Mouse (Mus musculus): ENCODE data around the gene Ctsw. TPM values are rescaled to one million over a fixed set of nuclear protein-coding genes. Genes with fewer than 3 reads are reported as not detected.

Ctsw gene
- polyA plus RNA-seq, 1 experiment from 2014 or later: 1.1 TPM

DNA sequence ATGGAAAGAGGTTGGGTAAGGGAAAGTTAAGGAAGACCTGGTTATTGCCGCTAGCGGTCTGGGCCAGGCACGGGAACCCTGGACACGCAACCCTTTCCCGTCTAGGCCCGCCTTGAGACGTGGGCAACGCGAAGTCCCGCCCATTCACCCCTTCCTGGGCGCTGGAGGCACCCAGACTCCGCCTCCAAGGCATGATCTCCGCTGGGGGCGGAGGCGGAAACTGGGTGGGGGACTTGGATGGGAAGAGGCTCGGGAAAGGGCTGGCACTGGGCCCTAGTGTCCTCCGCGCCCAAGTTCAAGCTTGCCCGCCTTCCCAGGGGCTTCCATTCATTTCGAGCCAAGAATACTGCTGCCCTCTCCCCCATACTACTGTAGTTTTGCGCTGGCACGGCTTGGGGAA, 5.4 kb upstream of the Ctsw start, which contains the start of gene Efemp2:
Gene Efemp2, plus strand, starts transcription at position 235 of the 400 bp plus-strand sequence.
- Histone ChIP-seq H3K36me3 (peaks cover 27% of the 10 kb centered on the region), H3K9ac (peak within 1 kb of the TSS; percentile 73), H3K4me2 (peak within 1 kb of the TSS; percentile 93), H3K4me3 (replicated peaks) (peak within 1 kb of the TSS; percentile 69), H3K4me1 (peaks cover 44% of the 10 kb centered on the region), H3K27ac (peak within 1 kb of the TSS; percentile 93), H3K27me3 (no peaks in the 10 kb centered on the region), H3K9me3 (replicated peaks) (no peaks in the 10 kb centered on the region)
- 0% methylated on average over 22 of the region's 22 CpGs for WGBS
- peak; percentile 71 for ATAC-seq (replicated peaks; ENCODE audit: low FRiP score)

- Histone ChIP-seq H3K4me2 (peak overlapping the region; percentile 93), H3K4me3 (replicated peaks) (peak overlapping the region; percentile 69; the same call in 1 of the 2 replicates), H3K9me3 (replicated peaks) (no peaks in the 10 kb centered on the region), H3K27me3 (no peaks in the 10 kb centered on the region), H3K36me3 (peaks cover 20% of the 10 kb centered on the region), H3K9ac (no peak overlapping the region), H3K4me1 (peaks cover 42% of the 10 kb centered on the region), H3K27ac (peak overlapping the region; percentile 93; the same call in 1 of the 2 replicates)
- WGBS: 78% methylated on average over 3 of the region's 3 CpGs
- ATAC-seq (replicated peaks; ENCODE audit: low FRiP score): no peak
Measured at GRCm38 (mm10) chr19:5472857-5473256, 4.5 kb upstream of the Ctsw start.

DNA sequence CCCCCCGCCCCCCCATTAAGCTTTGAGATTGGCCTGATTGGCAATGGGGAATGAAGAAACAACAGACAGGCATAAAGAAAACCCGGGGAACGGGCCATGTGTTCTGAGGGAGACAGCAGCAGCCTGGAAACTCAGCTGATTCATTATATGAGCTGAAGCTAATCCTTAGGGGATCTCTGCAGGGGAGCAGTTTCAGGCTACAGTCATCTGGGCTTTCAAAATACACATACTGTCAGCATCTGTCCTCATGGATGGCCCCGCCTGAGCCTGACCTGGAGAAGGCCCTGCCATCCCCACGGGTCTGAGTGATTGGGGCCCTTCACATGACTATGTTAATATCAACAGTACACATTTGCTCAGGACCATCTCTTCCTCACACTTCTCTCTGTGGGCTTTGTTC, 3.5 kb upstream of the Ctsw start:
- H3K27me3 ChIP-seq: no peaks in the 10 kb centered on the region
- H3K9ac ChIP-seq: no peak overlapping the region
- no peak overlapping the region for H3K4me2 ChIP-seq
- ATAC-seq (replicated peaks; ENCODE audit: low FRiP score): no peak
- H3K4me3 ChIP-seq (replicated peaks): no peak overlapping the region
- H3K36me3 ChIP-seq: peaks cover 20% of the 10 kb centered on the region
- no peaks in the 10 kb centered on the region for H3K9me3 ChIP-seq (replicated peaks)
- 55% methylated on average over 5 of the region's 5 CpGs for WGBS
- no peak overlapping the region for H3K27ac ChIP-seq
- peaks cover 34% of the 10 kb centered on the region for H3K4me1 ChIP-seq

GRCm38 (mm10) chr19:5466916-5467500, 1.3 kb downstream of the Ctsw start:
- Histone ChIP-seq H3K4me3 (replicated peaks) (no peak overlapping the region), H3K9me3 (replicated peaks) (no peaks in the 10 kb centered on the region), H3K9ac (no peak overlapping the region), H3K4me2 (no peak overlapping the region), H3K36me3 (peaks cover 60% of the 10 kb centered on the region), H3K4me1 (peaks cover 10% of the 10 kb centered on the region), H3K27ac (no peak overlapping the region), H3K27me3 (no peaks in the 10 kb centered on the region)
- no peak for ATAC-seq (replicated peaks; ENCODE audit: low FRiP score)
- 93% methylated on average over 6 of the region's 6 CpGs for WGBS

GRCm38 (mm10) chr19:5465037-5465436, 3.3 kb downstream of the Ctsw start:
- Histone ChIP-seq H3K36me3 (peaks cover 63% of the 10 kb centered on the region), H3K9me3 (replicated peaks) (no peaks in the 10 kb centered on the region), H3K9ac (no peak overlapping the region), H3K4me1 (peaks cover 24% of the 10 kb centered on the region), H3K27ac (no peak overlapping the region), H3K4me2 (no peak overlapping the region), H3K27me3 (no peaks in the 10 kb centered on the region), H3K4me3 (replicated peaks) (no peak overlapping the region)
- ATAC-seq (replicated peaks; ENCODE audit: low FRiP score): no peak
- WGBS: 96% methylated on average over 8 of the region's 8 CpGs

GRCm38 (mm10) chr19:5463791-5464562, 4.3 kb downstream of the Ctsw start:
- peaks cover 28% of the 10 kb centered on the region for H3K4me1 ChIP-seq
- H3K4me3 ChIP-seq (replicated peaks): peak overlapping the region; percentile 28
- peaks cover 63% of the 10 kb centered on the region for H3K36me3 ChIP-seq
- 35% methylated on average over 15 of the region's 15 CpGs for WGBS
- no peaks in the 10 kb centered on the region for H3K9me3 ChIP-seq (replicated peaks)
- H3K27ac ChIP-seq: peak overlapping the region; percentile 72
- peak; percentile 27; the same call in 1 of the 2 replicates for ATAC-seq (replicated peaks; ENCODE audit: low FRiP score)
- peak overlapping the region; percentile 47 for H3K4me2 ChIP-seq
- 0 out of 2 replicates have a peak, but pooled peaks cover 2% of the 10 kb centered on the region for H3K27me3 ChIP-seq
- peak overlapping the region; percentile 38; the same call in 1 of the 2 replicates for H3K9ac ChIP-seq

- H3K36me3 ChIP-seq: peaks cover 63% of the 10 kb centered on the region
Measured at GRCm38 (mm10) chr19:5463212-5463611, 5.1 kb downstream of the Ctsw start.

DNA sequence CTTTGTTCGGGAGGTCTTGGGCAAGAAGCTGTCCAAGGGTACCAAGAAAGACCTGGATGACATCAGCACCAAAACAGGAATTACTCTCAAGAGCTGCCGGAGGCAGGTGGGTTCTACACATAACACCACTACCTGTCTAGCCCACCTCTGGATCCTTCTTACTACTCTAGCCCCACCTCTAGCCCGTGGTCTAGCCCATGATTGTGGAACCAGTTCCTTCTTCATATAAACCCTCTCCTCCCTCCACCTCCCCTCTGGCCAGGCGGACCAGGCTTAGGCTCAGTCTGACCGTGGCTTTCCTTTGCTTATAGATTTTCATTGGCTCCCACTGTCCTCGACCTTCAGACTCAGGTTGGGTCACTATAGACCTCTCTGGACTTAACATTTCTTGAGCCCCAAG, 6.9 kb downstream of the Ctsw start:
- WGBS: 89% methylated on average over 6 of the region's 6 CpGs
- Histone ChIP-seq H3K9ac (peak overlapping the region; percentile 70), H3K9me3 (replicated peaks) (no peaks in the 10 kb centered on the region), H3K4me1 (peaks cover 43% of the 10 kb centered on the region), H3K27me3 (0 out of 2 replicates have a peak, but pooled peaks cover 2% of the 10 kb centered on the region), H3K4me3 (replicated peaks) (peak overlapping the region; percentile 69), H3K4me2 (peak overlapping the region; percentile 80), H3K36me3 (peaks cover 47% of the 10 kb centered on the region), H3K27ac (no peak overlapping the region)
- no peak for ATAC-seq (replicated peaks; ENCODE audit: low FRiP score)

More at GRCm38 (mm10) chr19:5463212-5463611, 5.1 kb downstream of the Ctsw start:
- Histone ChIP-seq H3K27ac (no peak overlapping the region; the same call in 1 of the 2 replicates), H3K4me1 (peaks cover 31% of the 10 kb centered on the region), H3K27me3 (0 out of 2 replicates have a peak, but pooled peaks cover 2% of the 10 kb centered on the region), H3K9ac (no peak overlapping the region), H3K9me3 (replicated peaks) (no peaks in the 10 kb centered on the region), H3K4me2 (no peak overlapping the region), H3K4me3 (replicated peaks) (no peak overlapping the region)
- no peak for ATAC-seq (replicated peaks; ENCODE audit: low FRiP score)
- 88% methylated on average over 9 of the region's 9 CpGs for WGBS

- H3K9ac ChIP-seq: peak within 1 kb of the TSS; percentile 70
- H3K9me3 ChIP-seq (replicated peaks): no peaks in the 10 kb centered on the region
- peak within 1 kb of the TSS; percentile 80 for H3K4me2 ChIP-seq
- H3K4me3 ChIP-seq (replicated peaks): peak within 1 kb of the TSS; percentile 69
- H3K27ac ChIP-seq: peak within 1 kb of the TSS; percentile 71
- ATAC-seq (replicated peaks; ENCODE audit: low FRiP score): peak; percentile 43
- H3K4me1 ChIP-seq: peaks cover 53% of the 10 kb centered on the region
- under 1% methylated on average over 32 of the region's 32 CpGs for WGBS
- H3K27me3 ChIP-seq: 0 out of 2 replicates have a peak, but pooled peaks cover 2% of the 10 kb centered on the region
- peaks cover 38% of the 10 kb centered on the region for H3K36me3 ChIP-seq
Measured at GRCm38 (mm10) chr19:5460465-5460911, 7.8 kb downstream of the Ctsw start, which contains the start of gene Fibp. Gene Fibp, plus strand, starts transcription at chr19:5460615.

- Histone ChIP-seq H3K4me2 (peak overlapping the region; percentile 80), H3K4me1 (peaks cover 58% of the 10 kb centered on the region), H3K9me3 (replicated peaks) (no peaks in the 10 kb centered on the region), H3K27ac (peak overlapping the region; percentile 71; the same call in 1 of the 2 replicates), H3K36me3 (peaks cover 32% of the 10 kb centered on the region), H3K4me3 (replicated peaks) (peak overlapping the region; percentile 69), H3K27me3 (0 out of 2 replicates have a peak, but pooled peaks cover 2% of the 10 kb centered on the region), H3K9ac (peak overlapping the region; percentile 70)
- WGBS: 27% methylated on average over 3 of the region's 3 CpGs
- no peak for ATAC-seq (replicated peaks; ENCODE audit: low FRiP score)
Measured at GRCm38 (mm10) chr19:5459896-5460295, 8.4 kb downstream of the Ctsw start.

GRCm38 (mm10) chr19:5459019-5459418, 9.3 kb downstream of the Ctsw start:
- 74% methylated on average over 7 of the region's 7 CpGs for WGBS
- H3K4me1 ChIP-seq: peaks cover 61% of the 10 kb centered on the region
- H3K27me3 ChIP-seq: 0 out of 2 replicates have a peak, but pooled peaks cover 2% of the 10 kb centered on the region
- no peak overlapping the region for H3K4me2 ChIP-seq
- no peak overlapping the region for H3K9ac ChIP-seq
- H3K36me3 ChIP-seq: peaks cover 32% of the 10 kb centered on the region
- ATAC-seq (replicated peaks; ENCODE audit: low FRiP score): no peak
- H3K27ac ChIP-seq: 0 out of 2 replicates have a peak overlapping the region, but pooled peaks have one; percentile 14
- no peak overlapping the region for H3K4me3 ChIP-seq (replicated peaks)
- no peaks in the 10 kb centered on the region for H3K9me3 ChIP-seq (replicated peaks)
